Mouse (Mus musculus) brain, embryonic 14.5 days (tissue): ENCODE results near the gene Nccrp1.

Experiments
- CTCF ChIP-seq: fragments of 200-500 bp; IDR thresholded peaks from 2 replicates; pipeline ENCODE4 v1.5.1; 2012; ENCODE audit warnings: inconsistent platforms, mild to moderate bottlenecking, moderate library complexity, borderline replicate concordance; ENCODE audit not compliant: insufficient read depth, insufficient read length; ENCODE audit errors: extremely low read depth
- POLR2A ChIP-seq: fragments of 200-500 bp; IDR thresholded peaks from 2 replicates; pipeline ENCODE4 v1.6.1; 2012; ENCODE audit warnings: mild to moderate bottlenecking, inconsistent platforms, borderline replicate concordance; ENCODE audit not compliant: poor library complexity, insufficient read depth, insufficient read length, severe bottlenecking; ENCODE audit errors: extremely low read depth

DNA sequence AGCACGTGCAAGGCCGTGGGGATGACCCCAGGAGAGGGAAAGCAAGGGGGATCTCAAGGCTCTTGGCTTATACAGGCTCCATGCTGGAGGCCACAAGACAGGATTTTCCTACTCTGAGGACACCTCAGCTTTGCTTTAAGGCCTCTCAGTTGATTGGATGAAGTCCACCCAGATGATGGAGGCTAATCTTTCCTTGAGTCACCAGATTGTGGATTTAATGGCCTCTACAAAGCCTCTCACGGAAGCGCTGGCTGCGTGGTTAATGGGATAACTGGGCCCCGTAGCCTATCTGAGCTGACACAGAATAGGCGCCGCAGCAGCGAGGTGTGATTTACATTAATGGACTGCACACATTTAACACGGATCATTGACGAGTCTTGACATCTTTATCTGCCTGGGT is 51.6 kb downstream of the Nccrp1 start:
- no peak for TF ChIP-seq CTCF
- TF ChIP-seq POLR2A = no peak
